Mouse (Mus musculus) right cerebral cortex, adult 18-20 months (tissue): ENCODE results near the gene Lrrc49.

Source experiments
- DNase-seq: peaks from one replicate; pipeline ENCODE4 v3.0.0; 2022; ENCODE audit warnings: mixed read lengths

The Lrrc49 gene

DNA sequence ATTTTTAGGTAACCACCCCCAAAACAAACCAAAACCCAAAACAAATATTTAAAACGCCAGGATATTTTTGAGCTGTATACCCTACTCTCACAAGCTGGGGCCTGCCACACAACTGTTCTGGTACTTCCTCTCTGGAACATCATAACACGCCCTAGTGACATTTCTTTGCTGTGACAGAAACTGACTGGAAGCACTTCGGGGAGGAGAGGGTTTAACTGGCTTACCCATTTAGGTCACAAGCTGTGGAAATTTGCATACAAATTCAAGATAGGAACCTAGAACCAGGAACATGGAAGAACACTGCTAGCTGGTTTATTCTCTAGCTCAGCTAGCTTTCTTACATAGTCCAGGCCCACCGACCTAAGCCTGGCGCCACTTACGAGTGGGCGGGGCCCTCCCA, 92.6 kb downstream of the Lrrc49 start:
- DNase-seq = no peak

DNA sequence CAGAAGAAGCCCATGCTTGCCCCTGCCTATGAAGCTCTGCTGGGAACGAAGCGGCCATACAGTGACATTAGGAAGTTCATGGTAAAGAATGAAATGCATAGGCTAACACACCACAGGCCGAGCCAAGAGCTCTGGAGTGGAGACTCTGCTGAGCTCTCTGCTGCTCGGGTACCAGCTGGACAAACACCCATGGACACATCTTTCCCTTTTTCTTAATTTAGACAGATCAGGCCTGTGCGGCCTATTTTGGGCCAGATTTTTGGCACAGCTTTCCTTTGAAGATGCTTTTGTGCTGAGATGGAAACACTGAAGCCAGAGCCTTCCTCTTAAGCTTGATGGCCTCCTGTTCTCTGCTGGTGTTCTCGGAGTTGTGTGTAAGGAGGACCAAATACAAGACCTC, 95.0 kb downstream of the Lrrc49 start:
- DNase-seq = peak; percentile 47

DNA sequence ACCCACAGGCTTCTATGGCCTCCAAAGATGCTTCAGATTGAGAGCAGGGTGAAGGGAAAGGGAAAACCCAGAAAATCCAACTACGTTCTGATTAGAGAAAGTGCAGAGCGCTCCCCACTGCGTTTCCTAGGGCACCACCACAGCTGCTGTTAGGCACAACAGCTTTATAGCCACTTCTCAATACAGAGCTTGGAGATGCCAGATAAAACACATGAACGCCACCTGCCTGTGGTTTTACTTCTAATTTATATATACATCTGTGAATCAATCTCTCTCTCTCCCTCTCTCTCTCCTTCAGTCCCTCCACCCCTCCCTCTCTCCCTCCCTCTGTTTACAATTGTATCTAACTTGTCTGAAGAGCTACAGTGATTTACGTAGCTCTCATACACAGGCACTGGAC, 95.6 kb downstream of the Lrrc49 start:
- no peak for DNase-seq

DNA sequence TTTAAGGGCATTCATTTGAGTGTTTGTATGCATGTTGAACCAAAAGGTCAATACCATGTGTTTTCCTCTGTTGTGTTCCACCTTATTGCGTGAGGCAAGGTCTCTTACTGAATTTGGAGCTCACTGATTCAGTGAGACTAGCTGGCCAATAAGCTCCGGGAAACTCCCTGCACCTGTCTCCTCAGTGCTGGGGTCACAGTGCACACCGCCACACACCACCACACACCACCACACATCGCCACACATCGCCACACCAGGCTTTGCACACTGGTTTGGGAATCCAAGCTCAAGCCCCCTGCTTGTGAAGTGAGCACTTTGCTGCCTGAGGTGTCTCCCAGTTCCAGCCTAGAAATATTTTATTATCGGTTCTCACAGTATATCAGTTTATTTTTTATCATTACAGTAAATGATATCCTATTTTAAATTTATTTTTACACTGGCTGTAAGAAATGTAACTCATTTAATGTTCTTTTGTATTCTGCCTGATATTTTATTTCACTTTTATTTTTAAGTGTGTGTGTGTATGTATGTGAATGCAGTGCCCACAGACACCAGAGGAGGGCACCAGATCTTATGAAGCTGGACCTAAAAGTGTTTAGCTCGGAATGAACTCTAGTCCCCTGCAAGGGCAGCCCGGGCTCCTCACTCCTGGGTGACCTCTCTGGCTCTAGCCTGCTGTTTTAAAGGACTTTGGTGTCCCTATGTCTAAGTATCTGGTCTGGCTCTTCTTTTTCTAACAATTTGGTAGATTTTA, 96.9 kb downstream of the Lrrc49 start:
- DNase-seq = no peak

DNA sequence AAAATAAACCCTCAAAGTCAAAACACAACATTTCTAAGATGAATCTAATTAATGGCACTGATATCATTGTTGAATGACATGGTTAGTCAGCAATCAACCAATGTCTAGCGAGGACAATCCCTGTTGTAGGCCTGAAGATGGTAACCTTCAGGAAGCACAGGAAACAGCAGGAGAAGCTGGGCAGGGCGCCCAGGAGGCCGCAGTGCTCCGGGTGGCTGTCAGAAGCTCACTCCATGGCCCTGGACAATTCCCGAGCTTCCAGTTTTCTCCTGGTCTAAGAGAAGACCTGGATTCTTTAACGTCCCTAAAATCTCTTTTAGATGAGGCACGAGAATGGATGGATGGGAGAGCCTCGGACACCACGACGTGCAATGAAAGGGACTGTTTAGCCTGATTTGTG, 99.0 kb downstream of the Lrrc49 start:
- DNase-seq = no peak

DNA sequence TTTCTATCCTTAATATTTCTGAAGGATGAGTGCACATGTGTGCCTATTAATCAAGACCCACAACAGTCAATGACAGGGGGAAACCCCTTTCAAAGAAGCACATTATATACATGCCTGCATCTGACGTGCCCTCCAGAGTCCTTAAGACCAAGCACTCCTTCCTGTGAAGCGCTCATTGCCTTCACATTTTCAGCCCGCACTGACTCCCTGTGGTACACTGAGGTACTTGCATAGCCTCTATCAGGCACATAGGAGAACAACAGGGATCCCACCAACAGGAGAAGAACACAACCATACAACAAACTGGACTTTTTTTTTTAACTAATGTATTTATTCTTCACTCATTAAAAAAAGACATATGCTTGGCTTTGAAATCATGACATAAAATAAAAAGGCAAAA, 101.0 kb downstream of the Lrrc49 start:
- DNase-seq = no peak

DNA sequence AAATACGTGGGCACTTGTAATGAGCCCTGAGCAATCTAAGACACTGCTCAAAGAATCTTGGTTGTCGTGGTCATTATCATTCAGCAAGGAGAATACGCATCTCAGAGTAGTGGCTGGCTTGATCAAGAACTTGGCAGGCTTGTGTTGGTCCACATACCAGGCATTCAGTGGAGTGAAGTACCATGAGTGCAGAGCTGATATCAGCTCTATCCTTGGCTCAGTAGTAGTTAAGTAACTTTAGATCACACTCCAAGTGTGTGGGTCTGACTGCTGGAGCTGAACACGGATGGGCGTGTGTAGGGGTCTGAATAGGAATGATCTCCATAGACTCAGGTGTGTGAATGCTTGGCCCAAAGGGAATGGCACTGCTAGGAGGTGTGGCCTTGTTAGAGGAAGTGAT, 102.8 kb downstream of the Lrrc49 start:
- DNase-seq = no peak

DNA sequence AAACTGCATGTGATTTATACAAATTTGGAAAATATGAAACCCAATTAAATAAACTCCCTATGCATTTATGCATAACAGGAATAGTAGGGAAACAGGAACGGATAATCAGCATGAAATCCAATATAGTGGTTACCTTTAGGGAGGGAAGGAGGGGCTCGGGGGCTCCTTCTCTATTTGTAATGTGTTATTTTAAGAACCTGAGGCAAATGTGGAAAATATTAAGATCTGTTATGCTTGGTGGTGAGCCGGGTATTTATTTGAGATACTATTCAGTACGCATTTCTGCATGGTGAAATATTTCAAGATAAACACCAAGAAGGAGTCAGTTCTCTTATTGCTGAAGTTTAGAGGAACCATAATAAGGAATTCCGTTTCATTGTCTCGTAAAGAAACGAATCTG, 105.4 kb downstream of the Lrrc49 start:
- DNase-seq = no peak

DNA sequence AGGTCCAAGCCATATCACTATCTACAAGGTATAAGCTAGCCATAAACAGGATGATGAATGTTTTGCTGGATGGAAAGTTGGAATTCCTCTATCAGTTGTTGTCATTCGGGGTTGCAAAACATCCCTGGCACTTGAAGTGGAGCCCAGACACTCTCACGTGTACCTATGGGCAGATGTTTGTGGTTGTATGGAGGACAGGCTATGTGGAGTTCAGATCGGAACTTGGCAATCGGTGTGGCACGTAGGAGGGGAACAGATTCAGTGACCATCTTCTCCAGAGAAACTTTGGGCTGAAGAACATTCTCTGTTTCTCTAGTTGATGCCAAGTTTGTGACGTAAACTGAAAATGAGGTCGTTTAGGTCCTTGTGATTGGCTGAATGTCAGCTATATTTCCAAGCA, 114.9 kb downstream of the Lrrc49 start:
- no peak for DNase-seq

DNA sequence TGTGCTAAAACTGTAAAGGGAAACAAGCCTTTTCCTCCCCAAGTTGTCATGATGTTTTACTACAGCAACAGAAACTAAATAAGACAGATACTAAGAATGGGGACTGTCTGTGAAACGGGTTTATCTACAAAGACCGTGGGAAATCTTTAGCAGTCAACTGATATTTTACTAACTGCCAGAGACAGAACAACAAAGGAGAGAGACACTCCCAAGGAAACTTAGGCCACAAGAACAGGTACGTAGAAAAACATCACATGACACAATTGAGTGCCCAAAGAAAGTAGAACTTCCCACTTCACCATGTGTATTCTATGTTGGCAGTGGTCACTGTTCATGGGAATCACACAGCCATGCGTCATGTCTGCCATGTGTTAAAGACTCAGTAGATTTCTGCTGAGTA, 116.2 kb downstream of the Lrrc49 start:
- no peak for DNase-seq

DNA sequence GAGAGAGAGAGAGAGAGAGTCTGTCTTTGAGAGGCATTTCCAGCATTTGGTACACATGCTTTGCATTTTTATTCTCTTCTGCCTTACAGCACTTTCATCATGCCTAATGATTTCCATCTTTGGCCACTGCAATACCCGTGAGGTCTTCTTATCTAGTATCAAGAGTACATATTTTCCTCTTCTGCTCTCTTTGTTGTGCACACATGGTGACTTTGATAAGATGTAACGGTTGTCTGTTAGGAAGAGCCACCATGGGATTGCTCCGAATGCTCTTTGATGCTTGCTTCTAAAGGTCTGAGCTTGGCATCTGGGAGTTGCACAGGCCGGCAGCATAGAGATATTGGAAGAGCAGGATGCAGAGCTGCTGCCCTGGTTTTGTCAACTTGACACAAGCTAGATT, 116.9 kb downstream of the Lrrc49 start:
- DNase-seq = no peak

DNA sequence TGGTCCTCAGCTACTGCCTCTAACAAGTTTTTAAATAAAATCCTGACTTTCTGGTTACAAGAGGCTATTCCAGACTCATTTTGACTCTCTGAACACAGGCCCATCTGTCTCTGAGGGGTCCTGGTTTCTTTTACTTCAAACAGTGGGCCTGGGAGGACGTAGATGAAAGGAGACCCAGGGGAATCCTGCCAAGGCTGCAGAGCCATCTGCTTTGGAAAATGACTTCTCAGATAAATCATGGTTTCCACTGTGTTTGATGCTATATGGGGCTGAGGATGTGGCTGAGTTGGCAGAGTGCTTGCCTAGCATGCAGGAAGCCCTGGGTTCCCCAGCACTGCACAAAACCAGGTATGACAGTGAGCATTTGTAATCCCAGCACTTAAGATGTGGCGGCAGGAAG, 118.6 kb downstream of the Lrrc49 start:
- DNase-seq = no peak

DNA sequence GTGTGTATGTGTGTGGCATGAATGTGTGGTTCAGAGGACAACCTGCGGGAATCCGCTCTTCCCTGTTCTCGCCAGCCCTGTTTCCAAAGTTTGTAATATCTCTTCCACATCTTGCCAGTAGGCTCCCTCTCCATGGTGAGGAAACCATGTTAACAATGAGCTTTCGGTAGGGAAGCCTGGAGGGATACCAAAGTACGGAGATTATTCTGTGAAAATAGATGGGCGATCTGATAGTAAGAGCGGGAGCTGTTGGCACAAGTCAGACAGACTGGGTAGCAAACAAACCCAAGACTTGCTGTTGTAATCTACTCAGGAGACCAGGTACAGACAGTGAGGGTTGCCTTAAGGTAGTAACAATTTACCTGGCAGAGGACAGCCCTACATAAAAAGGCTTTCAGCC, 124.1 kb downstream of the Lrrc49 start:
- no peak for DNase-seq

DNA sequence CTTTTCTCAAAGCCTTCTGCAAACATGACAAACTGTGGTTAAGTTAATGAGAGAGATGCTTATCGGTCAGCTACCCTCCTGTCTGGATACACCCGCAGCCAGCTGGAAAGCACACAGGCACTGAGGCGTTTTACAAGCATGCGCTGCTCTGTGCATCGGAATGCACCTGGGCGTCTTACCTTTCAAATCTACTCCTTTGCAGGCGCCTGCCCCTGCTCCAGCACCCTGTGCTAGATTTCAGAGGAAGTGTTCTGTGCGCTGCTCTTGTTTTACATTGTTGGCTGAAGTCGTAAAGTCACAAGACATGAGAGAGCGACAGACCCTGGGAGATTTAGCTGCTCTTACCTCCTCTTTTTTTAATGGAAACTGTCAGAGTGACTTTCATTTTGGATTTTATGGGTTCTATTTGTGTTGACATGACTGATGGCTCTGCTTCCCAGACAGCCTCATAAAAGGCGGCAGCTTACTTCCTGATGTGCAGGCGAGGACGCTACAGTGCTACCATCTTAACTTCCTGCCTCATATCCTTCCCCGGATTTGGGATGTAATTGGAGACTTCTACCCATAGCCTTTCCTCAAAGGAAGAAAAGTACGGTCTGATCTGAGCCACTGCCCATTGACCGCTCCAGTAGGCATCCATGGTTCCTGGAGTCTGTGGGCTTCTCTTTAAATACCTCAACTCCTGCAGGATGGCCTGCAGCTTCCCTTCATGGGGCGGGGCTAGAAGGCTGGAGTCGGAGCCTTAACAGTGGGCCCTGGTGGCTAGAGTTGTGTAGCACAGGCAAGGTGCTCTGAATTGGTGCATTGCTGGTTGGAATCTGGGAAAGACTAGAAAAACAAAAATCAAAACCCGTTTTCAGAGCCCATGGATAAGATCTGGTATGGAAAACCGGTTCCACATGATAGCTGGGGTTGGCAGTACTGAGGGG, 125.3 kb downstream of the Lrrc49 start:
- DNase-seq = no peak

DNA sequence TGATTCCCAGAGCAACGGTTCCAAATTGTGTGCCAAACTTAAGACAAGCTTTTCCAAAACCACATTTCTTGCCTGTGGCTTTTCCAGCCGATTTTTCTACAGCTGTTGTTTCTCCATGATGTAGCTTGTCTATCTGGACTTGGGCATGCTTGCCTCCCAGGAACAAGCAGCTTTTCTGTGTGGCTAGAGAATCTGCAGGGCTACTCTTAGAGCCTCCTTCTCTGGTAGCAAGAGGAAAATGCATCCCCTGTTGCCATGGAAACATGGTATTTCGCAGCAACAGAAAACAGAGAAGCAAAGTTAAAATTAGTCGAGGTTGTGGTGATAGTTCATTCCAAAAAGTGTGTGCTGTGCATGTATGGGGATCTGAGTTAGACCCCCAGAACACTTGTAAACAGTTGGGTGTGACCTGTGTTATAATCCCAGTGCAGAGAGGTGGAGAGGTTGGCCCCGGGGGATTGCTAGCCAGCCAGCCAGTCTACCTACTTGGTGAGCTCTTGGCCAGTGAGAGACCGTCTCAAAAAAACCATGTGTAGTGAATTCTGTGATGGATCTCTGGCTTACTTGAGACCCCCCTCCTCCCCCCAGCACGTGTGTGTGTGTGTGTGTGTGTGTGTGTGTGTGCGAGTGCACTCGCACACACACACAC, 126.2 kb downstream of the Lrrc49 start:
- DNase-seq = peak; percentile 30

DNA sequence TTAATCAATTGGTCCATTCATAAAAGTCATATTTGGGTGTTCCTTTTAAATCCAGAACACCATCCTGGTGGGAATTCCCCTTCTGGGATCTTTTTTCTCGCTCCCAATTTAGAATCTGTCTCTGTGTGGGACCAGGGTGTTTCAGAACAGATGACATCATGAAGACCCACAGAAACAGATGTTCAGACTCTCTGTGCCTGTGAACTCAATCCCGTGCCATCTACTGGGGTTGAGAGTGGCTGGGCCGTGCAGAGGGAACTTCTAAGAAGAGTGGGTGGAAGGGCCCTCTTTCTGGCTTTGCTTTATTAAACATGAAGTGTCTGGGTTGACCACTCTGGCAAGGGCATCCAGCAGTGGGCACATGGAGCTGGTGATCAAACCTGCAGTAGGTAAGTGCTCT, 129.5 kb downstream of the Lrrc49 start:
- peak; percentile 12 for DNase-seq

DNA sequence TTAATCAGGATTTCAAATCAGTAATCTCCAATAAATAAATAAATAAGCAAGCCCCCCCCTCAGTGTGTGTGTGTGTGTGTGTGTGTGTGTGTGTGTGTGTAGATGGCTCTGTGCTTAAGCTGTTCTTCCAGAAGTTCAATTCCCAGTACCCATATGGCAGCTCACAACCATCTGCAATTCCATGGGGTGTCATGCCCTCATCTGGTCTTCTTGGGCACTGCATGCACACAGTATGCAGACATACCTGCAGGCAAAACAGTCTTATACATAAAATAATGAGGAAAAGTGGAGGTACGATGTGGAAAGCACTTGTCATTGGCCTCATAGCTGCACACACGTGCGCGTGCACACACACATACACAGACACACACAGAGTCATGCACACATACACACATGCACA, 136.7 kb downstream of the Lrrc49 start:
- DNase-seq = no peak

DNA sequence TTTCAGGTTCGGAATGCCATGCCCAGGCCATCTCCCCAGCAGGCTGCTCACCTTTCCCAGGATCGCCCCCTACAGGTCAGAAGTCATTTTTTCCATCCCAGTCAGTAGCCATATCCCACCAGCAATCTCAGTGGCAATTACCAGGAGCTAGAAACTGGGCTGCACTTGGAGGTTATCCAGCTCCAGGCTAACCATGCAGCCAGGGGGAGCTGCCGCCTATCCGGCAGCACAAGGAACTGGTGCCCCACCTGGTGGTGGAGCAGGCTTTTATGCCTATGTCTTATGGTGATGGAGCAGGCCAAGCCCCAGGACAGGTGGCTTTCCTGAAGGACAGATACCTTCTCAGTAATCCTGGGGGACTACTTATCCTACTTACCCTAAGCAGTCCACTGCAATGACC, 139.8 kb downstream of the Lrrc49 start:
- DNase-seq = peak; percentile 43

DNA sequence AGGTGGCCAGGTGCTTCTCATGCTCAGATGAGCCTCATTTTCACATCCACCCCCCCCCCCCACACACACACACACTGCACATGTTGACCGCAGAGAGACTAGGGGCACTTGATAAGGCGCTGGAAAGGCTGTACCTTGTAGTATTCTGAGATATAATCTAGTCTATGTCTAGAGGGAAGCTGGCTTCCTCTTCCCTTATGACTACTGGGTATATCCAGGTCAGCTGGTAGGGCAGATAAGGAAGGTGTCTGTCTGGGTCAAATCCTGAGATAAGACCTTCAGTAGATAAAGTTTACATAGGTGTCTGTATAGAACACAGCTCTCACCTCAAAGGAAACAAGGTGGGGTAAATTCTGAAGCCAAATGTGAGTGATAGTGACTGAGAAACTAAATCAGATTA, 141.8 kb downstream of the Lrrc49 start:
- DNase-seq = no peak

DNA sequence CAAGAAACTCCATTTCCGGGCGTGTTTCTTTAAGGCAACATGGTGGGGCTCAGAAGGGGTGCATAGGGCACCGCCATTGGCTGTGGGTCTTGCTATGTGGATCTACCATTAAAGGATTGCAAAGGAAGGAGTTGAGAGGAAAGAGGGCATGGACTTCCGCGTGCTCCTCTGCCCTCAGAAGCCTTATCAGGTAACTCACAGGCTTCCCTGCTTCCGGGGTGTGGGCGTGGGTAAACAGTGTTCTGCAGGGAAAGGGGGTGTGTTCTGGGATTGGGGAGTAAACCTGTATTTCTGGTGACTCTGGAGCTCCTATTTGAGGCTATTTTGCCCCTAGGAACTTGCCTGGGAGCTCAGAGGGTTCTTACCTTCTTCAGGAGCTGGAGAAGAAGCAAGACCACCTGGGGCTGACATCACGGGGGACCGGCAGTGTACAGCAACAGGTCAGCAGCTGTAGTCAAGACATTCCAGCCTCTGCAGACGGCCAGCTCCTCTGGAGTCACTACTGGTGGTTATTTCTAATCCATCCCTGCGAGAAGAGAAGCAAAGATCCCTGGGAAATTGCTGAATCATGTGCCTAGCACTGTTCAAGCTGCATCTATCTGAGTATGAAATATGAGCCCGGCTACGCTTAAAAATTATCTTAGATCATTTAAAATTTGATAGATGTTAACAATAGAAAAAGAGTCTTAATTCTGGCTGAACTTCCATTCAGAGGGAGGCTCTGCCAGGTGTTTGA, 142.4 kb downstream of the Lrrc49 start:
- no peak for DNase-seq

DNA sequence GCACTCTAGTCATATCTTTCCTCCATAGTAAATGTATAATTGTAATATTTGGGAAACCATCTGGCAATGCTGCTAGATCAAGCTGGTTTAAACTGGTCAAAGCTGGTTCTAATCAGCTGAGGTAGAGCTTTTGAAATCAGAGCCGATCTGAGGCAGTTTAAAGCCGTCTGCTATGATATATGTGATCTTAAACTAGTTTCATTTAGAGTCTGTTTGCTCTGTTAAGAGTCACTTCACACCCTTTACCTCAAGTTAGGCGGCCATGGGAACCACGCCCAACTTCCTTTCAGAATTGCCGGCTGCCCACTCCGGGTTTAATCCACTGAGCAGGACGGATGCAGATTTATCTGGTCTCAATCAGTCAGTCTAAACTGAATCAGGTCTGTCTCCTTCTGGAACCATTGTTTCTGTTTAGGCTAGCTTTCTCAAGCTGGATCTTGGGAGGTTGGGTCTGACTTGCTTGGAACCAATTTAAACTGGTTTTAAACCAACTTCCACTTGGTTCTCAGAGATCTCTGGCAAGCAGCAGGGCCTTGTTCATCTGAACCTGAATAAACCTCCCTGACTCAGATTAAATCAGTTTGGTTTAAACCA, 144.4 kb downstream of the Lrrc49 start:
- no peak for DNase-seq

DNA sequence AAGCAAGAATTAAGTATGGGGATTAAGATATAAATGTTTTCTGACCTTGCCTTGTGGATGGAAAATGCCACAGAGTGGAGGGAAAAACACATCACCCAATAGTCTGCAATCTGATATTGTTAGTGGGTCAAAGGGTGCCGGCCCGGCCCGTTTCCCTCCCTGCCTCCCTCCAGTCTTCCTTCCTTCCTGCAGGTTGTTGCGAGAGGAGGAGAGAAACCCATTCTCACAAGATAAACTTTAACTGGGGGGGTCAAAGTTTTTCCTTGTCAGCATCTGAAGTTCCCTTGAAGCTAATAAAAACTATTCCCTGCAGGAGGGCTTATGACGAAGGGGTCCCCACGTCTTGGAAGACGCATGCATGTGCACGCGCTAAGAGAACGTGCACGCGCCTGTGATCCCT, 157.6 kb downstream of the Lrrc49 start:
- no peak for DNase-seq
